Mouse (Mus musculus): Measurements from ENCODE around the gene Ttll6. TPM values are rescaled to one million over a fixed set of nuclear protein-coding genes. Genes with fewer than 3 reads are reported as not detected.

The Ttll6 gene
- polyA plus RNA-seq, 1 experiment from 2014 or later: 0.25 TPM

- Histone ChIP-seq H3K9ac (replicated peaks) (no peak overlapping the region), H3K27me3 (peaks cover 98% of the 10 kb centered on the region), H3K4me1 (no peaks in the 10 kb centered on the region), H3K9me3 (no peaks in the 10 kb centered on the region), H3K4me2 (replicated peaks) (no peak overlapping the region), H3K36me3 (no peaks in the 10 kb centered on the region), H3K4me3 (no peak overlapping the region), H3K27ac (replicated peaks) (no peak overlapping the region)
- 1% methylated on average over 20 of the region's 20 CpGs for WGBS
- ATAC-seq (replicated peaks): no peak
These were observed 37.3 kb downstream of the Ttll6 start for GRCm38 (mm10) chr11:96170711-96171379.

- WGBS: 3% methylated on average over 3 of the region's 3 CpGs
- no peaks in the 10 kb centered on the region for H3K9me3 ChIP-seq
- no peak overlapping the region for H3K27ac ChIP-seq (replicated peaks)
- no peak overlapping the region for H3K4me3 ChIP-seq
- peaks cover 98% of the 10 kb centered on the region for H3K27me3 ChIP-seq
- no peak overlapping the region for H3K9ac ChIP-seq (replicated peaks)
- no peak overlapping the region for H3K4me2 ChIP-seq (replicated peaks)
- H3K4me1 ChIP-seq: no peaks in the 10 kb centered on the region
- no peak for ATAC-seq (replicated peaks)
- no peaks in the 10 kb centered on the region for H3K36me3 ChIP-seq
These were observed 38.0 kb downstream of the Ttll6 start for GRCm38 (mm10) chr11:96171601-96172000.

DNA sequence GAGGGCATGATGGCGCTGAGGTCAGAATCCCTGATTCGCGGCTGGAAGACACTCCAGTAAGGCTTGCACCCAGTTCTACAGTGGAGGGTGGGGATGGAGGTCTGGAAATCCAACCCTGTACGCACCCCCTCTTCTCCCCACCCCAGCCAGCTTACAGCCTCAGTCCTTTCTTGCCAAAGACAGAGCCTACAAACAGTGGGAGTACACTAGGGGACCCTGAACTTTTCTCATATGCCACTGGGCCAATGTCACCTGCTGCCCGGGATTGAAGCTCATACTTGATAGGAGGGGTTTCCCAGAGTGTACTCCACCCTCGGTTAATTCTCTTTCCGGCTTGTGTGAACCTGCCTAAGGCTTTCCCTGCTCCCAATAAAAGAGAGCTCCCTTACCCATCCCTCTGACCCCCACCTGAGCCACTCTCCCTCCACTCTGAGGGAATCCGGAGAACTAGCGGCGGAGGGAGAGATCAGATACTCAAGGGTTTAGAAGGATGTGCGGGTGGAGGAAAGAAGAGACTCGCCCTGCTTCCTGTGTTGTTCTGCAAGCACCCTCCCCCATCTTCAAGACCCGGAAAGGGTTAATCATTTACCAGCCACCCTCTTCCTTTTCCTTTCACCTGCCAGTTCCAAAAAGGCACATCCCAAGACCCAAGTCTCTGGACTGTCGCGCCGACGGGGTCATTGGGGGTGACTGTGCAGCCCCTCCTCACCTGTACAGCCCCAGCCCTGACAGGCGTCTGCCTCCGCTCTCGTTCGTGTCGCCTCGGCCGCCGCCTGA is 39.1 kb downstream of the Ttll6 start:
- Histone ChIP-seq H3K4me2 (replicated peaks) (no peak overlapping the region), H3K27ac (replicated peaks) (no peak overlapping the region), H3K9me3 (no peaks in the 10 kb centered on the region), H3K4me1 (no peaks in the 10 kb centered on the region), H3K36me3 (no peaks in the 10 kb centered on the region), H3K4me3 (no peak overlapping the region), H3K9ac (replicated peaks) (no peak overlapping the region), H3K27me3 (peaks cover 97% of the 10 kb centered on the region)
- no peak for ATAC-seq (replicated peaks)
- under 1% methylated on average over 25 of the region's 25 CpGs for WGBS

DNA sequence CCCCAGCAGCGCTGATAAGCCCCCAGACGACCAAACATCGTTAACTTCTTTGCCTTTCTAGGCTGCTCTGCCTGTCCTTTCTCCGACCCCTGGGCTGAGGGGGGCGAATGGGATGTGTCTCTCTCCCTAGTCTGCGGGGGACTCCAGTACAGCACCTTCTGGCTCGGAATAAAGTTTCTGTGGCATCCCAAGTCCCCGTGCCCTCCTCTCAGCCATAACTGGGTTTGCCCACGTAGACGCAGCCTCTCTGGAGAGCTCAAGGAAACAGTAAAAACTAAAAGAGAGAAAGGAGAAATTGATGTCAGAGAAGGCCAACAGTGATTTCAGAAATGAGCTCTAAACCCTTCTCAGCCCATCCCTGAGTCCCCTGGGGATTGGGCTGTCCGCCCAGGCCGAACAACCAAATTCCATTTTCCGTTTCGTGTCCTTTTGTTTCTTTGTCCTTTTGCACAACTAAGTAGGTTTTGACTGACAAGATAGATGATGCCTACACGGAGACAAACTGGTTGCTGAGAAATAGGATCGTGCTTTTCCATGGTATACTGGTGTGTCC is 39.8 kb downstream of the Ttll6 start:
- Histone ChIP-seq H3K27ac (replicated peaks) (no peak overlapping the region), H3K9me3 (no peaks in the 10 kb centered on the region), H3K36me3 (no peaks in the 10 kb centered on the region), H3K9ac (replicated peaks) (no peak overlapping the region), H3K4me2 (replicated peaks) (no peak overlapping the region), H3K4me1 (no peaks in the 10 kb centered on the region), H3K27me3 (peaks cover 97% of the 10 kb centered on the region), H3K4me3 (no peak overlapping the region)
- under 1% methylated on average over 16 of the region's 16 CpGs for WGBS
- no peak for ATAC-seq (replicated peaks)

DNA sequence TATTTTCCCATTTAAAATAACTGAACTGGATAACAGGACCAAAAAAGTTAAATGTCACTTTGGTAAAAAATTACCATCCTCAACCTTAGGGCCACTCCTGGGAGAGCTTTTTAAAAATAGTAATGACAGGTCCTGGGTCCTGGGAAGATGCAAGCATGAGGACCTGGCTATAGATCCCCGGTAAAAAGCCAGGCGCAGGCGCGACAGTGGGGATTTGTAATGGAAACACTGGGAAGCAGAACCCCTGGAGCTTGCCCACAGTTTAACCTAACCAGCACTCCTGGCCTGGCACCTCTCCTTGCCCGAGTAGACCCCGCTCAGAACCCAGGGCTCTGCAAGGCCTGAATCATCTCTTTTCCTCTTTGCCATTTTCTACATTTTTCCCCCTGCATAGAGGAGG is 41.3 kb downstream of the Ttll6 start:
- H3K4me2 ChIP-seq (replicated peaks): no peak overlapping the region
- H3K36me3 ChIP-seq: no peaks in the 10 kb centered on the region
- no peak for ATAC-seq (replicated peaks)
- 0% methylated on average over 6 of the region's 6 CpGs for WGBS
- H3K27ac ChIP-seq (replicated peaks): no peak overlapping the region
- H3K4me1 ChIP-seq: no peaks in the 10 kb centered on the region
- no peak overlapping the region for H3K9ac ChIP-seq (replicated peaks)
- H3K9me3 ChIP-seq: no peaks in the 10 kb centered on the region
- no peak overlapping the region for H3K4me3 ChIP-seq
- peaks cover 97% of the 10 kb centered on the region for H3K27me3 ChIP-seq

DNA sequence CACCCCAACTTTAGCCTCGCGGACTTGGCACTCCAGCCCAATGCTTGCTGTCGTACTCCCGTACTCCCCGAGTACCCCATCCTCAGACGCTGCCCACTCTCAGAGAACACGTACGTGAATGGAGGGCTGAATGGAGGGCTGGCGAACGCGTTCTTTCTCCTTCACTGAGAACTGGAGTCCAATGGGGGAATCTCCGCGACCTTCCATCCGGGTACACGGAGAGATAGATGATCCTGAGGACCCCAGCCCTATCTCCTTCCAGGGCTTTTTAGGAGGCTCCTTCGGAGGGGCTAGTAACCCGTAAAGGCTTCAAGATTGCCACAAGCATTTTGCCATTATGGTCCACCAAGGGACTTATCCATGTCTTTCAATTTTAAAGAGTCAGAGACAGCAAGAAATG is 41.9 kb downstream of the Ttll6 start:
- ATAC-seq (replicated peaks): no peak
- Histone ChIP-seq H3K36me3 (no peaks in the 10 kb centered on the region), H3K27ac (replicated peaks) (no peak overlapping the region), H3K9ac (replicated peaks) (no peak overlapping the region), H3K4me3 (no peak overlapping the region), H3K9me3 (no peaks in the 10 kb centered on the region), H3K27me3 (peaks cover 97% of the 10 kb centered on the region), H3K4me2 (replicated peaks) (no peak overlapping the region), H3K4me1 (no peaks in the 10 kb centered on the region)
- WGBS: 1% methylated on average over 17 of the region's 17 CpGs

GRCm38 (mm10) chr11:96175951-96176530 is 42.5 kb downstream of the Ttll6 start:
- no peak overlapping the region for H3K27ac ChIP-seq (replicated peaks)
- H3K9ac ChIP-seq (replicated peaks): no peak overlapping the region
- H3K4me2 ChIP-seq (replicated peaks): no peak overlapping the region
- 3% methylated on average over 9 of the region's 9 CpGs for WGBS
- H3K27me3 ChIP-seq: peaks cover 97% of the 10 kb centered on the region
- no peaks in the 10 kb centered on the region for H3K9me3 ChIP-seq
- H3K4me3 ChIP-seq: no peak overlapping the region
- H3K36me3 ChIP-seq: no peaks in the 10 kb centered on the region
- no peaks in the 10 kb centered on the region for H3K4me1 ChIP-seq
- ATAC-seq (replicated peaks): no peak

- Histone ChIP-seq H3K4me3 (no peak overlapping the region), H3K36me3 (no peaks in the 10 kb centered on the region), H3K27ac (replicated peaks) (no peak overlapping the region), H3K27me3 (peaks cover 97% of the 10 kb centered on the region), H3K9me3 (no peaks in the 10 kb centered on the region), H3K9ac (replicated peaks) (no peak overlapping the region), H3K4me2 (replicated peaks) (no peak overlapping the region), H3K4me1 (no peaks in the 10 kb centered on the region)
- ATAC-seq (replicated peaks): no peak
- 2% methylated on average over 10 of the region's 10 CpGs for WGBS
These were observed 43.3 kb downstream of the Ttll6 start for GRCm38 (mm10) chr11:96176841-96177240.

DNA sequence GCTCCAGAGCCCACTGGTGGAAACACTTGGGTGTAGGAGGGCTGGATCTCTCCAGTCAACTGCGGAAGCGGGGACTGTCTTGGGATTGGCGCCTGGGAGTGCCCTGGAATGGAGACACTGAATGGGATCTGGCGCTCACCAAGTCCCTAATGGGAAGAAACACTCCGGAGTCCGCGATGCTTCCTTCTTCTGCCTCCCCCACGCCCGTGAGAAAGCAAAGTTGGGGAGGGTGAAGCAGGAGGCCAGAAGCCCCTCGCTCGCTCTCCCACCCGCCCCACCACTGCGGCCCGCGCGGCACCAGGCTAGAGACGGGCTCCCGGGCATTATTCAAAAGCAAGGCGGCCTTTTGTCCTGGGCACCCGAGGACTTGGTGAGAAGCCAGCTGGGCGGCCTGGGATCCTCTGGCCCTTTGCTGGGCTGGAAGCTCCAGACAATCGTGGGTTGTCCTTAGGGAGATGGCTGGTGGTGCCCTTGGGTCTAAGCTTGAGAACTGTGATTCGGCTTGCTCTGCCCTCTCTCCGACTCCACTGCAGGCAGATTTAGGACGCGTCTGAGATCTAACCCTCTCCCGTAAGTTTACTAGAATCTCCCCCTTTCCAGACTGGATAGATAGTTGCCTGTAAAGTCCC is 44.1 kb downstream of the Ttll6 start:
- Histone ChIP-seq H3K4me1 (no peaks in the 10 kb centered on the region), H3K9ac (replicated peaks) (no peak overlapping the region), H3K4me2 (replicated peaks) (no peak overlapping the region), H3K27me3 (peaks cover 97% of the 10 kb centered on the region), H3K27ac (replicated peaks) (no peak overlapping the region), H3K36me3 (no peaks in the 10 kb centered on the region), H3K9me3 (no peaks in the 10 kb centered on the region), H3K4me3 (no peak overlapping the region)
- no peak for ATAC-seq (replicated peaks)
- under 1% methylated on average over 27 of the region's 27 CpGs for WGBS

- H3K36me3 ChIP-seq: no peaks in the 10 kb centered on the region
- no peak for ATAC-seq (replicated peaks)
- WGBS: 2% methylated on average over 8 of the region's 8 CpGs
- H3K9ac ChIP-seq (replicated peaks): no peak overlapping the region
- H3K4me2 ChIP-seq (replicated peaks): no peak overlapping the region
- H3K4me3 ChIP-seq: no peak overlapping the region
- no peaks in the 10 kb centered on the region for H3K9me3 ChIP-seq
- peaks cover 97% of the 10 kb centered on the region for H3K27me3 ChIP-seq
- no peak overlapping the region for H3K27ac ChIP-seq (replicated peaks)
- no peaks in the 10 kb centered on the region for H3K4me1 ChIP-seq
These were observed 44.8 kb downstream of the Ttll6 start for GRCm38 (mm10) chr11:96178356-96178755.

- Histone ChIP-seq H3K4me1 (no peaks in the 10 kb centered on the region), H3K4me3 (no peak overlapping the region), H3K4me2 (replicated peaks) (no peak overlapping the region), H3K27me3 (peaks cover 97% of the 10 kb centered on the region), H3K9ac (replicated peaks) (no peak overlapping the region), H3K36me3 (no peaks in the 10 kb centered on the region), H3K9me3 (no peaks in the 10 kb centered on the region), H3K27ac (replicated peaks) (no peak overlapping the region)
- 0% methylated on average over 6 of the region's 6 CpGs for WGBS
- ATAC-seq (replicated peaks): no peak
These were observed 45.4 kb downstream of the Ttll6 start for GRCm38 (mm10) chr11:96178911-96179503.

GRCm38 (mm10) chr11:96181061-96181460 is 47.5 kb downstream of the Ttll6 start:
- no peaks in the 10 kb centered on the region for H3K9me3 ChIP-seq
- peaks cover 98% of the 10 kb centered on the region for H3K27me3 ChIP-seq
- H3K27ac ChIP-seq (replicated peaks): no peak overlapping the region
- ATAC-seq (replicated peaks): no peak
- H3K4me2 ChIP-seq (replicated peaks): no peak overlapping the region
- WGBS: 20% methylated on average over 4 of the region's 4 CpGs
- H3K4me3 ChIP-seq: no peak overlapping the region
- H3K9ac ChIP-seq (replicated peaks): no peak overlapping the region
- no peaks in the 10 kb centered on the region for H3K4me1 ChIP-seq
- H3K36me3 ChIP-seq: no peaks in the 10 kb centered on the region
